Mouse (Mus musculus) forebrain, postnatal 0 days (tissue): ENCODE data around the gene Stmn1. TPM values are rescaled to one million over a fixed set of nuclear protein-coding genes. Genes with fewer than 3 reads are reported as not detected.

Experiments
- ATAC-seq: fragments of 200-750 bp; cut with Nextera tagmentation; 2 replicates; pipeline ENCODE4 v1.8.0; 2017; ENCODE audit warnings: mild to moderate bottlenecking, moderate library complexity
- DNase-seq: peaks from one replicate; pipeline ENCODE4 v3.0.0-alpha.2; 2015
- H3K27ac ChIP-seq: fragments of 300-500 bp; sonication (generic); 2 replicates; pipeline ENCODE4 v1.5.1; 2014; ENCODE audit warnings: low read depth, mild to moderate bottlenecking, antibody characterized with exemption, low read length, moderate library complexity, mixed read lengths
- H3K27me3 ChIP-seq: fragments of 300-500 bp; sonication (generic); 2 replicates; pipeline ENCODE4 v1.6.1; 2014; ENCODE audit warnings: mild to moderate bottlenecking, low read length, mixed read lengths; ENCODE audit not compliant: insufficient read depth
- H3K36me3 ChIP-seq: fragments of 300-500 bp; sonication (generic); 2 replicates; pipeline ENCODE4 v1.6.1; 2014; ENCODE audit warnings: mild to moderate bottlenecking, moderate library complexity; ENCODE audit not compliant: insufficient read depth
- H3K4me1 ChIP-seq: fragments of 300-500 bp; sonication (generic); 2 replicates; pipeline ENCODE4 v1.6.1; 2014; ENCODE audit warnings: antibody characterized with exemption; ENCODE audit not compliant: insufficient read depth
- H3K4me2 ChIP-seq: fragments of 300-500 bp; sonication (generic); 2 replicates; pipeline ENCODE4 v1.6.1; 2014; ENCODE audit warnings: low read depth, mild to moderate bottlenecking, moderate library complexity
- H3K4me3 ChIP-seq: fragments of 300-500 bp; sonication (generic); 2 replicates; pipeline ENCODE4 v1.5.1; 2014; ENCODE audit warnings: low read depth, low read length, mixed read lengths
- H3K9ac ChIP-seq: fragments of 300-500 bp; sonication (generic); 2 replicates; pipeline ENCODE4 v1.6.1; 2014; ENCODE audit warnings: mild to moderate bottlenecking
- H3K9me3 ChIP-seq: fragments of 300-500 bp; sonication (generic); 2 replicates; pipeline ENCODE4 v1.6.1; 2016; ENCODE audit warnings: low read length
- CTCF ChIP-seq: sonication (generic); IDR thresholded peaks from 2 replicates; pipeline ENCODE4 v1.5.1; 2016; ENCODE audit warnings: antibody characterized with exemption, control low read depth, low read depth
- WGBS: fragments of 180-500 bp; shearing (Covaris S2); extraction: QIAGEN DNeasy Blood & Tissue Kit; methylation state at CpG from one replicate; pipeline ENCODE4 v1.1.7; 2014; 5-methylcytosine and 5-hydroxymethylcytosine counted together
- polyA plus RNA-seq: library from polyadenylated mRNA; unstranded; fragments of >200 nt; fragmentation: Nextera tagmentation; extraction: Ambion mirVana; gene quantifications from 2 replicates; pipeline ENCODE4 v1.2.1, GENCODE M21; 2015
- total RNA-seq: library from RNA; depleted of rRNA; stranded (reverse); fragments of >200 nt; gene quantifications from 2 replicates; pipeline ENCODE4 v1.2.3, GENCODE M21; 2014

The Stmn1 gene
- total and polyA plus RNA-seq, 2 experiments from 2014 or later = 2,537 to 7,274 TPM

DNA sequence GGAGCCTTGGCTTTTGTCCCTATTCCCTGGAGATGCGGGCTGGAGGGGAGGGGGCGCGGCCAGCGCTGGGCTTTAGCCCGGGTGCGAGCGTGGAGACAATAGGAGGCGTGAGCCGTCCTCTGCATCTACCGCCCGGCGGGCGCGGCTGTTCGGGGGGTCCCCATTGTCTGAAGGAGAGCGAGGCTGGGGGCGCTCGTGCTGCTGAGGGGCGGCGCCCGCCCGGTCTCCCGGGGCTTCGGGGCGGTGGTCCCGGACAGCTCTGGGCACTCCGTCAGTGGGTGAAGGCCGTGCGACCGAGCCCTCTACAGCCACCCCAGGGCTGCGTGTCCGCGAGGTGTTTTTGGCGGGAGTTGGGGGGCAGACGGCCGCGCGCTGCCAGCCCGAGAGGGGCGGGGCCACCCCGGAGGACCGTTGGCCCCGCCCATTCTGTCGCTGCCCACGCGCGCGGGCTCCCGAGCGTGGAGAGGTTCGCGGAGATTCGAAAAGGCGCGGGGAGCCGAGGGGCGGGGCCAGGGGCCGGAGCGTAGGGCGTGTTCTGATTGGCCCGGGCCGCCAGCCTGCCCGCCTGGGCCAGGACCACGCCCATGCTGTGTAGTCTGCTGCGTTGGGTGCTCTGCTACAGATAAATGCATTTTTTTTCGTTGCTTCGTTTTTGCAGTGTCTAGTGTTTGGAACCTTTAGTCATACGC is 602 bp downstream of the Stmn1 start:
- H3K36me3 ChIP-seq = peaks cover 22% of the 10 kb centered on the region
- H3K9ac ChIP-seq = peak overlapping the region; percentile 100
- peak; percentile 97 for DNase-seq
- H3K9me3 ChIP-seq = no peaks in the 10 kb centered on the region
- ATAC-seq = peak; percentile 76
- peak overlapping the region; percentile 100 for H3K27ac ChIP-seq
- H3K27me3 ChIP-seq = no peaks in the 10 kb centered on the region
- peak overlapping the region; percentile 90 for H3K4me2 ChIP-seq
- no peak; the same call in 1 of the 2 replicates for TF ChIP-seq CTCF
- peak overlapping the region; percentile 86 for H3K4me3 ChIP-seq
- H3K4me1 ChIP-seq = peaks cover 36% of the 10 kb centered on the region
- under 1% methylated on average over 55 of the region's 68 CpGs for WGBS

DNA sequence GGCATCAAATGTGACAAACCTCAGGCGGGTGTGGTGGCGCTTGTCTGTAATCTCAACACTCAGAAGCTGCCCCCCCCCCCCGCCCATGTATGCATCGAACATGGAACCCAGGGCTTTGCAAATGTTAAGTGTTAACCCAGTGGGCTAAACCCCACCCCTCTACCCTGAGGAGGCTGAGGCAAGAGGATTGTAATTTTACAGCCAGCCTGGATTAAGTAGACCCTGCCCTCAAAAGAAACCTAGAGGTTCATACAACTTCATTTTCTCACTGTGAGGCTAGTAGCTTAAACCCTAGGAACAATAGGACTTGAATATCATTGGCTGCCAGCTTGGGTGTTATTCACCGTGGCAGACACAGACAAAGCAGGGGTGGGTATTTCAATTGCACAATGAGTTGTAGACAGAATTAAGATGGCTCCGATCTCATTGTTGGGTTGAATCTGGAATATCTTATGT is 1.2 kb downstream of the Stmn1 start:
- WGBS = under 1% methylated on average over 6 of the region's 6 CpGs
- TF ChIP-seq CTCF = no peak
- Histone ChIP-seq H3K9ac (peak overlapping the region; percentile 100), H3K4me2 (peak overlapping the region; percentile 90), H3K9me3 (no peaks in the 10 kb centered on the region), H3K27me3 (no peaks in the 10 kb centered on the region), H3K27ac (peak overlapping the region; percentile 100), H3K4me1 (peaks cover 36% of the 10 kb centered on the region), H3K36me3 (peaks cover 29% of the 10 kb centered on the region), H3K4me3 (peak overlapping the region; percentile 86)
- DNase-seq (peak; percentile 85), ATAC-seq (peak; percentile 37)

DNA sequence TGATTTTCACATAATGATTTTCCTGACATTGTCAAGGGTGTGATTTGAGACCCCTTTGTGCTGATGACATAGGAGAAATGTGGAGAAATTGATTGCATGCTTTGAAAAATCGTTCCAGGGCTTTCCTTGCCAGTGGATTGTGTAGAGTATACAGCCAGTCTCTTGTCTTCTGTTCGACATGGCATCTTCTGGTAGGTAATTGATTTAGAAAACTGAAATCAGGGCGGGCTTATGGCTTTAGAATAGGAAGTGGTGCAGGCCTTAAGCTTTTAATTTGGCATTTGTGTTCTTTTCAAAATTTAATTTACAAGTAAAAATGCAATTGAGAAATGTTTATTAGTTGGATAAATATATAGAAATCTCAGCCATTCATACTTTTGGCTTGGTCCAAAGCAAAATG is 1.9 kb downstream of the Stmn1 start:
- peaks cover 36% of the 10 kb centered on the region for H3K4me1 ChIP-seq
- WGBS = 10% methylated on average over 3 of the region's 3 CpGs
- no peak for DNase-seq
- TF ChIP-seq CTCF = no peak
- H3K4me2 ChIP-seq = peak overlapping the region; percentile 90
- H3K9ac ChIP-seq = peak overlapping the region; percentile 100
- no peaks in the 10 kb centered on the region for H3K9me3 ChIP-seq
- peaks cover 35% of the 10 kb centered on the region for H3K36me3 ChIP-seq
- H3K4me3 ChIP-seq = peak overlapping the region; percentile 86
- H3K27me3 ChIP-seq = no peaks in the 10 kb centered on the region
- ATAC-seq = no peak
- peak overlapping the region; percentile 100 for H3K27ac ChIP-seq

DNA sequence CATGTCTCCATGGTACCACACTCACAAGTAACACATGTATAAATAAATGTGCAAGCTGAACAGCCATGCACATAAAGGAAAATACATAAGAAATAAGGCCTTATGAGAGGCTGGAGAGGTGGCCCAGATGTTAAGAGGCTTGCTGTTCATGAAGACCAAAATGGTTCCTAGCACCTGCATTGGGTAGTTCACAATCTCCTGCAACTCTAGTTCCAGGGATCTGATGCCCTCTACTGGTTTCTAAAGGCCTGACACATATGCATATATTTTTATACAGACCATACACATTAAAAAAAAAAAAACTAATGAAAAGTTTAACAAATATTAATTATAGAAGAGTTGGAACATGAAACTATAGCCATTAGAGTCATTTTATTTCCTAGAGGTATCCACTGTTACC is 3.3 kb downstream of the Stmn1 start:
- H3K4me2 ChIP-seq = peak overlapping the region; percentile 90
- H3K4me1 ChIP-seq = peaks cover 25% of the 10 kb centered on the region
- no peaks in the 10 kb centered on the region for H3K9me3 ChIP-seq
- no peaks in the 10 kb centered on the region for H3K27me3 ChIP-seq
- peak overlapping the region; percentile 86 for H3K4me3 ChIP-seq
- TF ChIP-seq CTCF = peak; percentile 64
- peaks cover 49% of the 10 kb centered on the region for H3K36me3 ChIP-seq
- peak overlapping the region; percentile 100 for H3K9ac ChIP-seq
- ATAC-seq = no peak
- peak overlapping the region; percentile 100 for H3K27ac ChIP-seq
- DNase-seq = peak; percentile 67

GRCm38 (mm10) chr4:134473764-134474163 is 5.6 kb downstream of the Stmn1 start:
- peak overlapping the region; percentile 9; the same call in 1 of the 2 replicates for H3K4me2 ChIP-seq
- WGBS = 27% methylated on average over 4 of the region's 4 CpGs
- peak overlapping the region; percentile 29 for H3K9ac ChIP-seq
- H3K27ac ChIP-seq = peak overlapping the region; percentile 72
- no peak overlapping the region for H3K4me3 ChIP-seq
- no peak for ATAC-seq
- H3K9me3 ChIP-seq = no peaks in the 10 kb centered on the region
- TF ChIP-seq CTCF = no peak
- no peak for DNase-seq
- H3K4me1 ChIP-seq = peaks cover 14% of the 10 kb centered on the region; the same call in 1 of the 2 replicates
- H3K27me3 ChIP-seq = no peaks in the 10 kb centered on the region
- H3K36me3 ChIP-seq = peaks cover 59% of the 10 kb centered on the region

- DNase-seq (no peak), ATAC-seq (no peak)
- 26% methylated on average over 8 of the region's 8 CpGs for WGBS
- Histone ChIP-seq H3K36me3 (peaks cover 59% of the 10 kb centered on the region), H3K9ac (peak overlapping the region; percentile 29), H3K9me3 (no peaks in the 10 kb centered on the region), H3K27me3 (no peaks in the 10 kb centered on the region), H3K27ac (peak overlapping the region; percentile 72), H3K4me3 (no peak overlapping the region), H3K4me1 (peaks cover 14% of the 10 kb centered on the region; the same call in 1 of the 2 replicates), H3K4me2 (peak overlapping the region; percentile 9)
- 0 out of 2 replicates have a peak, but pooled peaks have one; percentile 9 for TF ChIP-seq CTCF
These were observed 6.1 kb downstream of the Stmn1 start for GRCm38 (mm10) chr4:134474240-134474639.

DNA sequence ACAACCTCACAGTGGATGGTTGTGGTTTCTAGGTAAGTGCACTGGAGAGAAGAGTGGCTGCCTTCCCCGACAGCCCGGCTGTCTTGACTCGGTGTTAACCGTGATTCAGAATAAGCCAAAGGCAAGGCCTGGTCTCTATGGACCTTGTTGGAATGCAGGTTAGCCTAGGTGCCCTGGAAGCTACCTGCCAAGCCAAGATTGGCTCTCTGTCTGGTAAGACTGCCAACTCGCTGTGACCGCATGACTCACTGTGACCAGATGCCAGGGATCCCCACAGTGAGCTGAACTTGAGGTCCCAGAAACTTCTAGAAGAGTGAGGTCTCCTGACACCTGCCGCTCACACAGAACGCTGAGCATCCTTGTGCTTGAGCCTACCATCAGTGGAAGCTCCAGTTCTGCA is 8.8 kb downstream of the Stmn1 start:
- 0 out of 2 replicates have a peak, but pooled peaks have one; percentile 2 for TF ChIP-seq CTCF
- ATAC-seq = no peak

More for the DNA sequence above, 8.8 kb downstream of the Stmn1 start:
- H3K27ac ChIP-seq = peak overlapping the region; percentile 62
- no peak overlapping the region for H3K4me3 ChIP-seq
- H3K4me1 ChIP-seq = peaks cover 12% of the 10 kb centered on the region; the same call in 1 of the 2 replicates
- H3K27me3 ChIP-seq = no peaks in the 10 kb centered on the region
- no peaks in the 10 kb centered on the region for H3K9me3 ChIP-seq
- H3K9ac ChIP-seq = no peak overlapping the region
- peaks cover 50% of the 10 kb centered on the region for H3K36me3 ChIP-seq
- H3K4me2 ChIP-seq = no peak overlapping the region
- peak; percentile 60 for DNase-seq
- 81% methylated on average over 8 of the region's 8 CpGs for WGBS
